Mouse (Mus musculus) fibroblast of lung, adult 2 months (primary cell): Measurements from ENCODE around the gene Vps11.
"Not testable (repeated sequence)": the region's sequence is repeated elsewhere in the genome, so short reads cannot be mapped to it uniquely, and the experiment has no call there.

Experiments
- DNase-seq: peaks from one replicate; pipeline ENCODE4 v3.0.0-alpha.2; 2011; ENCODE audit warnings: low read depth

Vps11 gene

GRCm38 (mm10) chr9:44361190-44361917 lies at the start of gene Vps11:
TSS of gene Vps11 (minus strand) at chr9:44361670.
- peak; percentile 96 for DNase-seq

- DNase-seq: no peak
Observed at GRCm38 (mm10) chr9:44410647-44411336, 49.3 kb upstream of the Vps11 start.

- not testable (repeated sequence) for DNase-seq
Observed at GRCm38 (mm10) chr9:44408693-44409092, 47.2 kb upstream of the Vps11 start.

- DNase-seq: no peak
Observed at GRCm38 (mm10) chr9:44407752-44408097, 46.3 kb upstream of the Vps11 start.

GRCm38 (mm10) chr9:44406906-44407751 lies 45.7 kb upstream of the Vps11 start, which contains the start of the genes Rps25 and Trappc4:
TSS of gene Rps25 (plus strand) at chr9:44407139.
TSS of gene Trappc4 (minus strand) at chr9:44407600.
- DNase-seq: peak; percentile 89

GRCm38 (mm10) chr9:44405011-44405410 lies 43.5 kb upstream of the Vps11 start:
- DNase-seq: no peak

GRCm38 (mm10) chr9:44401081-44401480 lies 39.6 kb upstream of the Vps11 start:
- DNase-seq: no peak

- no peak for DNase-seq
Observed at GRCm38 (mm10) chr9:44399795-44400114, 38.3 kb upstream of the Vps11 start.

- DNase-seq: no peak
Observed at GRCm38 (mm10) chr9:44399114-44399794, 37.8 kb upstream of the Vps11 start.

GRCm38 (mm10) chr9:44398551-44398950 lies 37.1 kb upstream of the Vps11 start:
- no peak for DNase-seq

GRCm38 (mm10) chr9:44398087-44398486 lies 36.6 kb upstream of the Vps11 start:
- DNase-seq: no peak

GRCm38 (mm10) chr9:44396684-44397411 lies 35.4 kb upstream of the Vps11 start, which contains the start of gene Slc37a4:
TSS of gene Slc37a4 (plus strand) at chr9:44396852.
- peak; percentile 85 for DNase-seq

GRCm38 (mm10) chr9:44391466-44391865 lies 30.0 kb upstream of the Vps11 start:
- DNase-seq: no peak

- no peak for DNase-seq
Observed at GRCm38 (mm10) chr9:44389273-44389672, 27.8 kb upstream of the Vps11 start.

- DNase-seq: no peak
Observed at GRCm38 (mm10) chr9:44387221-44387620, 25.8 kb upstream of the Vps11 start.

GRCm38 (mm10) chr9:44384596-44384995 lies 23.1 kb upstream of the Vps11 start:
- no peak for DNase-seq

- DNase-seq: no peak
Observed at GRCm38 (mm10) chr9:44379862-44380261, 18.4 kb upstream of the Vps11 start.

- peak; percentile 86 for DNase-seq
Observed at GRCm38 (mm10) chr9:44379054-44379834, 17.8 kb upstream of the Vps11 start, which contains the start of gene Hyou1. TSS of gene Hyou1 (plus strand) at chr9:44379490.

- no peak for DNase-seq
Observed at GRCm38 (mm10) chr9:44378153-44378730, 16.8 kb upstream of the Vps11 start.

GRCm38 (mm10) chr9:44377335-44377734 lies 15.9 kb upstream of the Vps11 start:
- DNase-seq: not testable (repeated sequence)
